Mouse (Mus musculus) monocyte, adult 5-6 weeks (primary cell): ENCODE data around the gene Pde4a. TPM values are rescaled to one million over a fixed set of nuclear protein-coding genes. Genes with fewer than 3 reads are reported as not detected.
"Not testable (repeated sequence)": the region's sequence is repeated elsewhere in the genome, so short reads cannot be mapped to it uniquely, and the experiment has no call there.

ENCODE experiments used
- ATAC-seq: fragments of 153-309, 156-312 bp; replicated peaks from 2 replicates; pipeline ENCODE4 v1.8.0; 2017; ENCODE audit warnings: mild to moderate bottlenecking; ENCODE audit not compliant: low TSS enrichment, insufficient number of reproducible peaks, severe bottlenecking, poor library complexity, low FRiP score
- total RNA-seq: library from RNA; stranded (forward); fragments of 200-1000, 200-491, 200-594 nt; gene quantifications from 3 replicates; pipeline ENCODE4 v1.2.3, GENCODE M21; 2017

Gene Pde4a
- total RNA-seq, 1 experiment from 2014 or later, result 2.5 TPM

DNA sequence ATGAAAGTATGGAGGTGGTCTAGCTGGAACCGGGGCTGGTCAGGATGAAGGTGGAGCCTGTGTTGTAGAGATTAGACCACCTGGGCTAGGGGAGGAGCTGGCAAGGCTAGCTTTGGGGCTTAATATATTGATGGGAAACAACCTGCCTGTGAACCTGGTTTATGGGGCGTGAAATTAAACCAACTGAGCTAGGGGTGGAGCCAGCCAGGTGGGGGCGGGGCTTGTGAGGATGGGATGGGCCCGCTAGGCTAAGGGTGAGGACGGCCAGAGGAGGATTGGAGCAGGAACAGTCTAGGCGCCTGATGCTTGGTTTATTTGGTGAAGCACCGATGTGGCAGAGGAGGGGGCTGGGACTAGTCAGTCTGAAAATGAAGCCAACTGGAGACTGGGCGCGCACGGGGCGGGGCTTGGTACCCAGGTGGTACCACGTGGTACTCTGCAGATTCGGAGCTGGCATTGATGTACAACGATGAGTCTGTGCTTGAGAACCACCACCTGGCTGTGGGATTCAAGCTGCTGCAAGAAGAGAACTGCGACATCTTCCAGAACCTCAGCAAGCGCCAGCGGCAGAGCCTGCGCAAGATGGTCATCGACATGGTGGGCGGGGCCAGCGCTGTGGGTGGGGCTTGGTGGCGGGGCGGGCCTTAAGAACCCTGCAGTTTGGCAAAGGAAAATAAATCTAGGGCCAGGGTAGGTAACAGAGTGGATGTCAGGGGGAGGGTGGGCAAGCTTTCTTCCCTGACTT lies 39.2 kb downstream of the Pde4a start:
- ATAC-seq, result no peak; the same call in 1 of the 2 replicates

DNA sequence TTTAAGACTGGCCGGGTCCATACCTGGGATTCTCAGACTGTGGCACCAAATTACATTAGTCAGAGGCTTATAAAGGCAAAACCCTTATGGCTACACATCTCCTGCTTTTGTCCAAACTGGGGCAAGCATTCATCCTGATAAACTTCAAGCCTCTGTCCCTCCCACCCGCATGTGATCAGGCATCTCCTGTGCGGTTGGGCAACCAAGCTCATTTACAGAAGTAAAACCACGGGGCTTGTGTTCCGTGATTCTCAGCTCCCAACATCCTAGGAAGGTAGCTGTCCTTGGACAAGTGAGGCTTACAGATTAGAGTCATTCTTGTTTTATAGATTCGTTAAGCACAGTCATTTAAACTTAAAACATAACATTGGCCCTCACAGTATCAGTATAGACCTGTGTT lies 41.3 kb downstream of the Pde4a start:
- ATAC-seq, result no peak

- ATAC-seq, result no peak
Measured at GRCm38 (mm10) chr9:21208626-21209025, 43.1 kb downstream of the Pde4a start.

DNA sequence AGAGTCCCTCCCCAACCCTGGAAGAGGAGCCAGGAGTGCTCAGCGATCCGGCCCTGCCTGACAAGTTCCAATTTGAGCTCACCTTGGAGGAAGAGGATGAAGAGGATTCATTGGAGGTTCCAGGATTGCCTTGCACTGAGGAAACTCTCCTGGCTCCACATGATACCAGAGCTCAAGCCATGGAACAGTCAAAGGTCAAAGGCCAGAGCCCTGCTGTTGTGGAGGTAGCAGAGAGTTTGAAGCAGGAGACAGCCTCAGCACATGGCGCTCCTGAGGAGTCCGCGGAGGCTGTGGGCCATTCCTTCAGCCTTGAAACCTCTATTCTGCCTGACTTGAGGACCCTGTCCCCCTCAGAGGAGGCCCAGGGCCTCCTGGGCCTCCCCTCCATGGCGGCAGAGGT lies 45.3 kb downstream of the Pde4a start:
- ATAC-seq, result no peak

DNA sequence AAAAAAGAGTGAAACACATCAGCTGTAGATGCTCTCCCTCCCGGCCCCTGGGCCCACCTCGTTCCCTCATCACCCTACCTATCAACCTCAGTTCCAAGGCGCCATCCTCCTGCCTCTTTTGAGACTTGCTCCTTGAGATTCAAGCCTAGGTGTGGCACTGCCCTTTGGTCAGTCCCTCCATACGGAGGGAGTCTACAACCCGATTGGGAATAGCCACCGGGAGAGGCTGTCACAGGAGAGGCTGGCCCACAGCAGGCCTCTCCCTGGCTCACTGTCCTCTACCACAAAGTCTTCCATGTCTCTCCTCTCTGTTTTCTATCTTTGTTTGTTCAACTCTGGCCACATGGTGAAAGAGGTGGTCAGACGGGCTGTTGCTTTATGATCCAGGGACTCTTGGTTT lies 46.1 kb downstream of the Pde4a start:
- ATAC-seq, result no peak

- ATAC-seq, result no peak
Measured at GRCm38 (mm10) chr9:21213617-21214190, 48.2 kb downstream of the Pde4a start.

GRCm38 (mm10) chr9:21216050-21216841 lies 50.7 kb downstream of the Pde4a start:
- ATAC-seq, result no peak

GRCm38 (mm10) chr9:21219820-21220219 lies 54.3 kb downstream of the Pde4a start:
- ATAC-seq, result no peak

GRCm38 (mm10) chr9:21220490-21221382 lies 55.2 kb downstream of the Pde4a start:
- ATAC-seq, result peak; percentile 94

DNA sequence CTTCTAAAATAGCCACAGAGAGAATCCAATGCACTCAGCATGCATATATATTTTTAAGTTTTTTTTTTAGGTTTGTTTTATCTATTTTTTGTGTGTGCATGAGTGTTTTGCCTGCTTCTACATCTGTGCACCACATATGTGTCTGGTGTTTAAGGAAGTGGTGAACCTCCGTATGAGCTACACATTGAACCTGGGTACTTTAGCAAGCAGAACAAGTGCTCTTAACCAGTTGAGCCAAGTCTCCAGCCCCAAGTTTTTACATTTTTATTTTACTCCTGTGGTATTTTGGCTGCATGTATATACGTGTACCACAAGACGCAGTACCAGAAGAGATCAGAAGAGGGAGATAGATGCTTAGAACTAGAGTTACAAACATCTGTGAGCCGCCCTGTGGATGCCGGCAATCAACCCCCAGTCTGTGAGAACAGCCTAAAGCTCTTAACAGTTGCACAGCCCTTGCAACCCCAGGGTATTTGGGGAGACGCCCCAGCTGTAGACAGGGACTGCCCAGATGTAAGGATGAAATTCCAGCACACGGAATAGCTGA lies 55.9 kb downstream of the Pde4a start:
- peak; percentile 72 for ATAC-seq

DNA sequence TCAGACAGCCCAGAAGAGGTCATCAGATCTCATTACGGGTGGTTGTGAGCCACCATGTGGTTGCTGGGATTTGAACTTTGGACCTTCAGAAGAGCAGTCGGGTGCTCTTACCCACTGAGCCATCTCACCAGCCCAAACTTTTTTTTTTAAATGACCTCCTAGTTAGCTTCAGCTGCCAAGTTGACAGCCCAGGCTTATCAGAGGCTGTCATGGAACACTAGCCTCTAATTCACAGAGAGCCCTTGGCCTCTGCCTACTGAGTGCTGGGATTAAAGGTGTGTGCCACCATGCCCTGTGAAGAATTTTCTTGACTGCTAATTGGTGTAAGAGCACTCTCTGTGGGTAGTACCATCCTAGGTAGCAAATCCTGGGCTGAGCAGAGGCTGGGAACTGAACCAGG lies 58.0 kb downstream of the Pde4a start:
- not testable (repeated sequence) for ATAC-seq

DNA sequence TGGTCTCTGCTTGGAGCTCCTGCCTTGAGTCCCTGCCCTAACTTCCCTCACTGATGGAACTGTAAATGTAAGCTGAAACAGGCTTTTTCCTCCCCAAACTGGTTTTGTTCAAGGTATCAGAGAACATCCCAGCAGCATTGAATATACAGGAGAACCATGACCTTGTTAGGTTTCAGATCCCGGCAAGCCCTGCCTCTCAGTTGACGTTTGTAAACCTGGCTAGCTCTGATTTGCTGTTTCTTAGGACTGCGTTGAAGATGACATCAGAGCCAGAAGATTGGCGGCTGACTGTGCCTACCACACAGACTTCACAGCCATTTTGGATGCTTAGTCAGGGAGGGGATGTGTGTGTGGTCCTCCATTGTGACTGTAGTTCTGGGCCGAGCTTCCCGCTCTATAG lies 58.4 kb downstream of the Pde4a start:
- ATAC-seq, result no peak

DNA sequence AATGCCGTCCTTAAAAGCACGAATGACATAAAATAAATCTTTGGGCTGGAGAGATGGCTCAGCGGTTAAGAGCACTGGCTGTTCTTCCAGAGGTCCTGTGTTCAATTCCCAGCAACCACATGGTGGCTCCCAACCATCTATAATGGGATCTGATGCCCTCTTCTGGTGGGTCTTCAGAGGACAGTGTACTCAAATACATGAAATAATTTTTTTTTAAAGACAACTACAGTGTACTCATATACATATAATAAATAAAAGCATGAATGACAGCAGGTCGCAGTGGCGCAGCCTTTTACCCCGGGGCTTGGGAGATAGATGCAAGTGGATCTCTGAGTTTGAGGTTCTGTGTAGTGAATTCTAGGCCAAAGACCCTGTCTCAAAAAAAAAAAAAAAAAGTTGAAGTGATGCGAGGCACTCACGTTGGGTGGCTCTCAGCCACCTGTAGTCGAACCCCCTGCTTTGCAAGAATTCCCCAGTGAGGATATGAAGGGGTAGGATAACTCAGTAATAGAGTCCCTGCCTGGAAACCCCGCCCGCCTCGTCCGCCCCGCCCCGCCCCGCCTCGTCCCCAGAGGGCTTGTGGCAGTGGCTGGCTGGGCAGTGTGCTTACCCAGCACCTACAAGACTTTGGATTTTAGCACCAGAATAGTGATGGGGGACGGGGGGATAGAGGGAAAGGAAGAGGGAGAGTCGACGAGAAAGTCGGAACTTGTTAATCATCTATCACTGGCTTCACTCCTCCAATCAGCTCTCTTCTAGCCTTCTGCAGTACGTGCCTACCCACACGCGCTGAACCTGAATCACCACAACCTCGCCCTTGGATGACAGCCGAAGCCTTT lies 59.3 kb downstream of the Pde4a start:
- no peak for ATAC-seq

DNA sequence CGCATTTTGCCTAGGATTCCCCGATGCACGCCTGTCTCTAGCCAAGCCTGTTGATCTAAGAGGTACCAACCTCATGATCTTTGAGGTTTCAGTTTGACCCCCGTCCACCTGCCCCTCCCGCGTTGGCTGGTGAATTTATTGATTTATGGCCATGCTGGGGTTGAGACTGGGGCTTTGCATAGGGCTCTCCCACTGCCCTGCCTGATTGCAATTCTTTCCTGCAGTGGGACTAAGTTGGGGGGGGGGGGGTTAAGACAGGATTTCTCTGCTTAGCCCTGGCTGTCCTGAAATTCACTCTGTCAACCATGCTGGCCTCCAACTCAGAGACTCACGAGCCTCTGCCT lies 59.9 kb downstream of the Pde4a start:
- ATAC-seq, result no peak

- ATAC-seq, result no peak
Measured at GRCm38 (mm10) chr9:21227342-21227741, 61.8 kb downstream of the Pde4a start.

DNA sequence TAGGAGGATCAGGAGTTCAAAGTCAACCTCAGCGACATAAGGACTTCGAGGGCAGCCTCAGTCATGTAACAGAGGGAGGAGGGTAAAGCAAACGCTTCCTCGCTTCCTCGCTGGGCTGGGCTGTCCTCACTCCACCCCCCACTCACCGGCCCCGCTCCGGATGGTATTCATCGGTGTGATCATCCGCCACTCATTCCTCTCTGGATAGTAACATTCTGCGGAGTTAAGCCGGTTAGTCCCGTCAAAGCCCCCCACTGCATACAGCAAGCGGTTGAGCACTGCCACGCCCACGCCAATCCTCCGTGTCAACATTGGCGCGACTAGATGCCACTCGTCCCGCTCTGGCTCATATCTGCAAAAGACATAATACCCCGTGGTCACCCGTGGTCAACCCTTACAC lies 66.0 kb downstream of the Pde4a start:
- no peak for ATAC-seq

DNA sequence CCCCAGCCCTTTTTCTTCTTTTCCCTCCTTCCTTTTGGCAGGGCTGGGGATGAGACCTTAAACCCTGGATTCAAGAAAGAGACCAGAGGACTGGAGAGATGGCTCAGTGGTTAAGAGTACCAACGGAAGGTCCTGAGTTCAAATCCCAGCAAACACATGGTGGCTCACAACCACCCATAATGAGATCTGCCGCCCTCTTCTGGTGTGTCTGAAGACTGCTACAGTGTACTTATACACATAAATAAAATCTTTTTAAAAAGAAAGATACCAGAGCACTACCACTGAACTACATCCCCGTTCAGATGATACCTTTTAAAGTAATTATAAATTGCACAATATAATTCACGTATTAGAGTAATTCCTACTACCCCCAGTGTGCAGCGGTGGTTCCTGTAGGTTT lies 67.4 kb downstream of the Pde4a start:
- ATAC-seq, result no peak

DNA sequence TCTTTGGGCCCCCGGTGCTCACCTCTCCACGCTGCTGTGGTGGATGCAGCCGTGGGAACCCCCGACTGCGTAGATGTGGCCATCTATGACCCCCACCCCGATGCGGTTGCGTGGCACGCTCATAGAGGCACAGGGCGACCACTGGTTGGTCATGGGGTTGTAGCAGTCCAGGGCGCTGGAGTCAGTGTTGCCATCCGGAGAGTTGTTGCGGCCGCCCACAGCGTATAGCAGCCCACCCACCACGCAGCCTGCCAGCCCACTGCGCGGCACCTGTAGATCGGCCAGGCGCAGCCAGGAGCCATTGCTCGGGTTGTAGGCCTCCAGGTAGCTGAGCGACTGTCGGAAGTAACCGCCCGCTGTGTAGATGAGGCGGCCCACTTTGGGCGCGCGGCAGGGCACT lies 67.9 kb downstream of the Pde4a start:
- no peak for ATAC-seq
